Mouse (Mus musculus): ENCODE measurements around the gene Olfr1173.

Gene Olfr1173

GRCm38 (mm10) chr2:88279775-88280174 lies at the start of gene Olfr1173:
TSS of gene Olfr1173 (minus strand) at chr2:88279875.
- in situ Hi-C loops (cut with MboI; ENCODE audit: low sequenced_read_pairs) = no loop called here

GRCm38 (mm10) chr2:88327115-88327514 lies 47.4 kb upstream of the Olfr1173 start, which contains the start of gene Olfr1175-ps:
TSS of gene Olfr1175-ps (minus strand) at chr2:88327215.
- in situ Hi-C loops (cut with MboI; ENCODE audit: low sequenced_read_pairs) = no loop called here

- in situ Hi-C loops (cut with MboI; ENCODE audit: low sequenced_read_pairs) = no loop called here
These were observed 35.4 kb upstream of the Olfr1173 start, which contains the start of gene Olfr1174-ps for GRCm38 (mm10) chr2:88315035-88315434. TSS of gene Olfr1174-ps (minus strand) at chr2:88315135.

GRCm38 (mm10) chr2:88228234-88228633 lies 51.4 kb downstream of the Olfr1173 start, which contains the start of gene Olfr1170:
TSS of gene Olfr1170 (minus strand) at chr2:88228334.
- in situ Hi-C loops (cut with MboI; ENCODE audit: low sequenced_read_pairs) = no loop called here
